ENCODE assay signal across 8 mouse cellular contexts in genomic region chr1:73966411-73967238, GRCm38 (mm10).
DNase-seq lines count a peak whose midpoint lies in the region; ATAC-seq and TF ChIP-seq lines count a peak whose summit lies in the region.

No protein-coding gene starts in this region.

- 57% methylated on average over 12 of the region's 12 CpGs for WGBS in kidney, embryonic 14.5 days

- no peak for TF ChIP-seq POLR2A in myocyte (IDR thresholded peaks at IDR 0.05; ENCODE audit: insufficient read length, low read depth)

- no peak overlapping the region for H3K9ac ChIP-seq in kidney, embryonic 14.5 days (ENCODE audit: low read depth, low read length)

- H3K4me2 ChIP-seq in kidney, embryonic 14.5 days (replicated peaks; ENCODE audit: low read depth, low read length) = no peak overlapping the region
- H3K4me2 ChIP-seq in myocyte (ENCODE audit: low read depth) = peak overlapping the region; percentile 39

- no peak for DNase-seq in layer of hippocampus, adult 2 months (ENCODE audit: low spot score in 2 of 2)
- DNase-seq in layer of hippocampus, adult 9-10 months (ENCODE audit: low spot score) = no peak
- DNase-seq in heart, adult 18-20 months = peak; percentile 80 to 91
- no peak for DNase-seq in cerebellum, adult 8-10 months
- no peak for DNase-seq in left cerebral cortex, adult 18-20 months (ENCODE audit: low spot score in 2 of 2)
- DNase-seq in thymus, postnatal 36 days = no peak

- H3K27ac ChIP-seq in layer of hippocampus, adult 2 months = no peak overlapping the region
- no peak overlapping the region; the same call in 1 of the 2 replicates for H3K27ac ChIP-seq in kidney, embryonic 14.5 days (ENCODE audit: low read depth, low read length)

- H3ac ChIP-seq in myocyte (ENCODE audit: control insufficient read depth, insufficient read length) = no peak overlapping the region

- peaks cover 22% of the 10 kb centered on the region for H3K79me2 ChIP-seq in myocyte (ENCODE audit: control insufficient read depth, insufficient read depth)

- peak; percentile 22; the same call in 1 of the 2 replicates for TF ChIP-seq CTCF in layer of hippocampus, adult 2 months (conservative IDR thresholded peaks at IDR 0.05)

- H3K27me3 ChIP-seq in kidney, embryonic 14.5 days (ENCODE audit: control insufficient read depth, insufficient read depth, low read length) = no peaks in the 10 kb centered on the region
- no peaks in the 10 kb centered on the region for H3K27me3 ChIP-seq in myocyte (ENCODE audit: control insufficient read depth, insufficient read depth, insufficient read length)

- H3K9me3 ChIP-seq in kidney, embryonic 14.5 days (ENCODE audit: control insufficient read depth, low read length) = no peaks in the 10 kb centered on the region

- peaks cover 4% of the 10 kb centered on the region; the same call in 1 of the 2 replicates for H3K36me3 ChIP-seq in kidney, embryonic 14.5 days (ENCODE audit: control insufficient read depth, insufficient read depth, low read length)
- no peaks in the 10 kb centered on the region for H3K36me3 ChIP-seq in myocyte (ENCODE audit: control insufficient read depth, insufficient read depth)

- peak; percentile 29; the same call in 1 of the 2 replicates for ATAC-seq in kidney, embryonic 14.5 days (ENCODE audit: low FRiP score, low TSS enrichment)

- peaks cover 49% of the 10 kb centered on the region for H3K4me1 ChIP-seq in kidney, embryonic 14.5 days (ENCODE audit: control insufficient read depth, insufficient read depth, low read length)

- H3K4me3 ChIP-seq in layer of hippocampus, adult 2 months = no peak overlapping the region
- no peak overlapping the region for H3K4me3 ChIP-seq in kidney, embryonic 14.5 days (ENCODE audit: low read length)
- H3K4me3 ChIP-seq in myocyte = no peak overlapping the region

TF ChIP-seq in myocyte, 11 proteins besides CTCF, POLR2A, EP300 and RAD21:
- no peak for TF ChIP-seq TCF3 (IDR thresholded peaks at IDR 0.05; ENCODE audit: insufficient read length, low read depth)
- TF ChIP-seq REST (IDR thresholded peaks at IDR 0.05; ENCODE audit: insufficient read depth, insufficient read length) = no peak
- no peak for TF ChIP-seq MAX (IDR thresholded peaks at IDR 0.05; ENCODE audit: low read depth)
- TF ChIP-seq MYOG (IDR thresholded peaks at IDR 0.05; ENCODE audit: control insufficient read depth in 1 of 3, insufficient read depth in 1 of 3, insufficient read length in 2 of 3, low read depth in 2 of 3) = peak in 1 of 3 experiments; percentile 58
- 0 out of 2 replicates have a peak, but pooled peaks have one; percentile 36 for TF ChIP-seq CEBPB (IDR thresholded peaks at IDR 0.05; ENCODE audit: insufficient read depth, poor library complexity, severe bottlenecking)
- TF ChIP-seq MYOD1 (IDR thresholded peaks at IDR 0.05; ENCODE audit: control insufficient read depth in 1 of 3, insufficient read length in 2 of 3, low read depth in 2 of 3) = peak in 2 of 3 experiments; percentile 61 to 69
- no peak for TF ChIP-seq E2F4 (IDR thresholded peaks at IDR 0.05; ENCODE audit: insufficient read depth)
- TF ChIP-seq SRF (IDR thresholded peaks at IDR 0.05; ENCODE audit: control insufficient read depth, insufficient read length, low read depth) = no peak
- no peak for TF ChIP-seq TCF12 (IDR thresholded peaks at IDR 0.05; ENCODE audit: insufficient read depth, poor library complexity, severe bottlenecking)
- no peak for TF ChIP-seq USF1 (IDR thresholded peaks at IDR 0.05; ENCODE audit: low read depth)
- no peak for TF ChIP-seq POLR2AphosphoS2 (IDR thresholded peaks at IDR 0.05; ENCODE audit: insufficient read length, low read depth)

Comparison
In these comparisons a context has a peak if more than half of its experiments do, and no peak if none do; other contexts are left out.
1. DNase-seq: peak in heart, adult 18-20 months (2 of 2); none in layer of hippocampus, adult 2 months (0 of 2), layer of hippocampus, adult 9-10 months (single experiment), cerebellum, adult 8-10 months (single experiment), left cerebral cortex, adult 18-20 months (0 of 2) and thymus, postnatal 36 days (0 of 2).